Comparison of ENCODE assay signal across 9 mouse cellular contexts in genomic region chr17:84419326-84420275, GRCm38 (mm10). TPM values are rescaled to one million over a fixed set of nuclear protein-coding genes. Genes with fewer than 3 reads are reported as not detected.
DNase-seq lines count a peak whose midpoint lies in the region; ATAC-seq and TF ChIP-seq lines count a peak whose summit lies in the region.
"Had no signal": no experiment of that assay in that cellular context is flagged by ENCODE, and none has a peak within 500 bp of the region (broad histone marks: within the 10 kb centered on the region; RNA-seq: fewer than 3 reads in every experiment).

No protein-coding gene starts in this region.

- H3K4me3 ChIP-seq in lung, embryonic 14.5 days (ENCODE audit: low read depth, low read length): no peak overlapping the region
- no peak overlapping the region for H3K4me3 ChIP-seq in lung, adult 2 months (replicated peaks; ENCODE audit: extremely low read depth, low read depth, low read length)
- H3K4me3 ChIP-seq in midbrain, embryonic 11.5 days (ENCODE audit: low read depth, low read length): no peak overlapping the region
- H3K4me3 ChIP-seq: midbrain, embryonic 12.5 days had no signal

- peak; percentile 54 for DNase-seq in lung, embryonic 14.5 days
- no peak for DNase-seq in lung, adult 2 months
- peak; percentile 3 for DNase-seq in embryo, embryonic 11 days
- DNase-seq in layer of hippocampus, adult 8-10 months (ENCODE audit: low spot score in 2 of 2): peak; percentile 76 to 81
- no peak for DNase-seq in cerebellum, adult 8-10 months
- no peak for DNase-seq in midbrain, embryonic 11.5 days (ENCODE audit: low spot score, missing footprints)
- no peak for DNase-seq in spleen, postnatal 14 days (ENCODE audit: low spot score in 2 of 2)

- no peak overlapping the region for H3K4me2 ChIP-seq in lung, embryonic 14.5 days
- H3K4me2 ChIP-seq in midbrain, embryonic 11.5 days: no peak overlapping the region
- H3K4me2 ChIP-seq: midbrain, embryonic 12.5 days had no signal

- TF ChIP-seq POLR2A in lung, adult 2 months (IDR thresholded peaks at IDR 0.05; ENCODE audit: borderline replicate concordance, extremely low read depth, low read depth, low read length): no peak

- peak overlapping the region; percentile 88 for H3K27ac ChIP-seq in lung, embryonic 14.5 days (ENCODE audit: low read depth)
- H3K27ac ChIP-seq in midbrain, embryonic 11.5 days (ENCODE audit: low read depth, low read length): no peak overlapping the region
- H3K27ac ChIP-seq: midbrain, embryonic 12.5 days had no signal

- peak; percentile 85 for ATAC-seq in lung, embryonic 14.5 days (ENCODE audit: insufficient read depth)
- peak; percentile 82 for ATAC-seq in megakaryocyte, adult 5-6 weeks (ENCODE audit: poor library complexity, severe bottlenecking)
- no peak for ATAC-seq in midbrain, embryonic 11.5 days (ENCODE audit: low FRiP score)

- no peaks in the 10 kb centered on the region for H3K27me3 ChIP-seq in lung, embryonic 14.5 days (ENCODE audit: insufficient read depth, low read length)
- no peaks in the 10 kb centered on the region for H3K27me3 ChIP-seq in midbrain, embryonic 11.5 days (ENCODE audit: control insufficient read depth, insufficient read depth, low read length)
- H3K27me3 ChIP-seq: midbrain, embryonic 12.5 days had no signal

- no peak; the same call in 1 of the 2 replicates for TF ChIP-seq CTCF in lung, embryonic 14.5 days (IDR thresholded peaks at IDR 0.05; ENCODE audit: low read depth)
- TF ChIP-seq CTCF in lung, adult 2 months (IDR thresholded peaks at IDR 0.05; ENCODE audit: insufficient read depth, low read length): no peak

- H3K9me3 ChIP-seq in lung, embryonic 14.5 days (ENCODE audit: low read depth, low read length): no peaks in the 10 kb centered on the region
- no peaks in the 10 kb centered on the region for H3K9me3 ChIP-seq in midbrain, embryonic 11.5 days (ENCODE audit: control insufficient read depth, low read length)
- H3K9me3 ChIP-seq: midbrain, embryonic 12.5 days had no signal

- 48% methylated on average over 11 of the region's 11 CpGs for WGBS in lung, embryonic 14.5 days
- 59% methylated on average over 11 of the region's 11 CpGs for WGBS in lung, adult 2 months
- WGBS in midbrain, embryonic 11.5 days: 82% methylated on average over 11 of the region's 11 CpGs

- no peak overlapping the region for H3K9ac ChIP-seq in lung, embryonic 14.5 days
- no peak overlapping the region for H3K9ac ChIP-seq in midbrain, embryonic 11.5 days (ENCODE audit: low read length)
- H3K9ac ChIP-seq: midbrain, embryonic 12.5 days had no signal

- H3K36me3 ChIP-seq in lung, embryonic 14.5 days (ENCODE audit: insufficient read depth): peaks cover 37% of the 10 kb centered on the region
- peaks cover 8% of the 10 kb centered on the region for H3K36me3 ChIP-seq in midbrain, embryonic 11.5 days (ENCODE audit: control insufficient read depth, insufficient read depth, low read length)

- peaks cover 3% of the 10 kb centered on the region; the same call in 1 of the 2 replicates for H3K4me1 ChIP-seq in lung, embryonic 14.5 days (ENCODE audit: insufficient read depth)
- H3K4me1 ChIP-seq in lung, adult 2 months (ENCODE audit: control insufficient read depth, insufficient read depth, low read length): no peaks in the 10 kb centered on the region
- no peaks in the 10 kb centered on the region for H3K4me1 ChIP-seq in midbrain, embryonic 11.5 days (ENCODE audit: control insufficient read depth, insufficient read depth, low read length)
- H3K4me1 ChIP-seq: midbrain, embryonic 12.5 days had no signal

RNA-seq across cellular contexts. Expression of gene Thada, which starts 46.4 kb away (rescaled TPM):
- polyA plus RNA-seq in lung, embryonic 14.5 days (2014; fragmentation: Nextera tagmentation; extraction: Ambion mirVana): 12.1 and 14.5 TPM in 2 replicates
- 10.9 and 12.8 TPM in 2 replicates for polyA plus RNA-seq in lung, adult 2 months (2012; rRNA removed)
- 10 to 100 TPM; 14.7 to 20.5 (median 16.9) TPM for total RNA-seq in layer of hippocampus, adult 8-10 months (2022)
- 14.5 and 15.4 TPM in 2 replicates for total RNA-seq in megakaryocyte, adult 5-6 weeks (2015)
- 12.5 and 17.2 TPM in 2 replicates for total RNA-seq in megakaryocyte, adult 5-6 weeks (2017)
- polyA plus RNA-seq in midbrain, embryonic 11.5 days (2014; fragmentation: Nextera tagmentation; extraction: Ambion mirVana): 7.6 and 8.7 TPM in 2 replicates

Comparison
In these comparisons a context has a peak if more than half of its experiments do, and no peak if none do; other contexts are left out.
1. DNase-seq: peak in lung, embryonic 14.5 days (single experiment), embryo, embryonic 11 days (single experiment) and layer of hippocampus, adult 8-10 months (2 of 2); none in lung, adult 2 months (single experiment), cerebellum, adult 8-10 months (single experiment), midbrain, embryonic 11.5 days (single experiment) and spleen, postnatal 14 days (0 of 2).